Mouse (Mus musculus): Measurements from ENCODE around the gene Ankrd11. TPM values are rescaled to one million over a fixed set of nuclear protein-coding genes. Genes with fewer than 3 reads are reported as not detected.

The Ankrd11 gene
- polyA plus RNA-seq, 1 experiment, result 56.4 TPM

GRCm38 (mm10) chr8:123018484-123019164 is 23.5 kb downstream of the Ankrd11 start:
- Histone ChIP-seq H3K79me2 (ENCODE audit: control insufficient read depth, insufficient read depth) (peaks cover 78% of the 10 kb centered on the region), H3K27me3 (ENCODE audit: control insufficient read depth, insufficient read depth, insufficient read length) (no peaks in the 10 kb centered on the region), H3K4me3 (no peak overlapping the region), H3K4me2 (ENCODE audit: low read depth) (no peak overlapping the region), H3ac (ENCODE audit: control insufficient read depth, insufficient read length) (no peak overlapping the region), H3K36me3 (ENCODE audit: control insufficient read depth, insufficient read depth) (no peaks in the 10 kb centered on the region)
- TF ChIP-seq POLR2A (IDR thresholded peaks at IDR 0.05; ENCODE audit: insufficient read length, low read depth) (no peak), MYOG (IDR thresholded peaks at IDR 0.05; ENCODE audit: control insufficient read depth in 1 of 3, insufficient read depth in 1 of 3, insufficient read length in 2 of 3, low read depth in 2 of 3) (no peak), TCF12 (IDR thresholded peaks at IDR 0.05; ENCODE audit: insufficient read depth, poor library complexity, severe bottlenecking) (no peak), E2F4 (IDR thresholded peaks at IDR 0.05; ENCODE audit: insufficient read depth) (no peak), MYOD1 (IDR thresholded peaks at IDR 0.05; ENCODE audit: control insufficient read depth in 1 of 3, insufficient read length in 2 of 3, low read depth in 2 of 3) (no peak), REST (IDR thresholded peaks at IDR 0.05; ENCODE audit: insufficient read depth, insufficient read length) (no peak), TCF3 (IDR thresholded peaks at IDR 0.05; ENCODE audit: insufficient read length, low read depth) (no peak), USF1 (IDR thresholded peaks at IDR 0.05; ENCODE audit: low read depth) (no peak)

GRCm38 (mm10) chr8:123017143-123017542 is 24.9 kb downstream of the Ankrd11 start:
- Histone ChIP-seq H3K4me2 (ENCODE audit: low read depth) (no peak overlapping the region), H3K27me3 (ENCODE audit: control insufficient read depth, insufficient read depth, insufficient read length) (no peaks in the 10 kb centered on the region), H3K79me2 (ENCODE audit: control insufficient read depth, insufficient read depth) (peaks cover 78% of the 10 kb centered on the region), H3ac (ENCODE audit: control insufficient read depth, insufficient read length) (no peak overlapping the region), H3K4me3 (no peak overlapping the region), H3K36me3 (ENCODE audit: control insufficient read depth, insufficient read depth) (no peaks in the 10 kb centered on the region)
- TF ChIP-seq E2F4 (IDR thresholded peaks at IDR 0.05; ENCODE audit: insufficient read depth), result no peak

DNA sequence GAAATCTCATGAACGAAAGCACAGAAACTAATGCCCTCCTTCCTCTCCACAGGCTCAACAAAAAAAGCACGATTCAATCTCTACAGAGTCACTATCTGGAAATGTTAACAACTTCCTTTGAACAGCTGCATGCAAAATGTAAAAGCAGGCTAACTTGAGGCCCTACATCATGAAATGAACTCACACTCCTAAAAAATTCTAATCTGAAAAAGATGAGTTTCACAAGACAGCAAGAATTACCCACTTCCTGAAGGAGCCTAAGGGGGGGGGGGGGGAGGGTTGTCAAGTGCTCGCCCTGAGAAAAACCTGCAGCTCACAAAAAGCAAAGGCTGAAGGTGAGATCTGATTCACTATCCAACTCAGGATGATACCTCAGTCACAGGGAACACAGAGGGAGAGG is 27.0 kb downstream of the Ankrd11 start:
- Histone ChIP-seq H3K36me3 (ENCODE audit: control insufficient read depth, insufficient read depth) (no peaks in the 10 kb centered on the region), H3K79me2 (ENCODE audit: control insufficient read depth, insufficient read depth) (peaks cover 78% of the 10 kb centered on the region), H3K27me3 (ENCODE audit: control insufficient read depth, insufficient read depth, insufficient read length) (no peaks in the 10 kb centered on the region), H3K4me2 (ENCODE audit: low read depth) (no peak overlapping the region), H3K4me3 (no peak overlapping the region), H3ac (ENCODE audit: control insufficient read depth, insufficient read length) (no peak overlapping the region)
- TF ChIP-seq TCF3 (IDR thresholded peaks at IDR 0.05; ENCODE audit: insufficient read length, low read depth), result no peak
- no peak for TF ChIP-seq TCF12 (IDR thresholded peaks at IDR 0.05; ENCODE audit: insufficient read depth, poor library complexity, severe bottlenecking)
- TF ChIP-seq MAX (IDR thresholded peaks at IDR 0.05; ENCODE audit: low read depth), result no peak
- TF ChIP-seq MYOG (IDR thresholded peaks at IDR 0.05; ENCODE audit: control insufficient read depth in 1 of 3, insufficient read depth in 1 of 3, insufficient read length in 2 of 3, low read depth in 2 of 3), result no peak

DNA sequence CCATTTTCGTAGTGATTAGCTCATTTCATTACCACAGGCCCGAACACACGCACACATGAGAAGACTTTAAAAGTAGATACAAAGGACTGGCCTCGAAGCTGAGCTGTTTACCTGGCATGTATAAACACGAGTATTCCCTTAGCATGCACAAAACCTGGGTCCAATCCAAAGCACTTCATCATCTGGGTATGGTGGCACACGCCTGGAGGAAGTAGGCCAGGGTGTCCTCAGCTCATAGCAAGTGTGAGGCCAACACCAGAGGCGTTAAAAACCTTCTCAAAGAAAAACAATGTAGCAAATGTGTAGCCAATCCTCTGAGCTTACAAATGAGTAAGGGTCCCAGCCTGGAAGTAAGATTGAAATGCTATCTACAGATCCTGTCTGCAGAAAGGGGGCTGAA is 27.6 kb downstream of the Ankrd11 start:
- H3K27me3 ChIP-seq (ENCODE audit: control insufficient read depth, insufficient read depth, insufficient read length), result no peaks in the 10 kb centered on the region
- no peak overlapping the region for H3K4me3 ChIP-seq
- peaks cover 78% of the 10 kb centered on the region for H3K79me2 ChIP-seq (ENCODE audit: control insufficient read depth, insufficient read depth)
- H3K4me2 ChIP-seq (ENCODE audit: low read depth), result no peak overlapping the region
- TF ChIP-seq TCF3 (IDR thresholded peaks at IDR 0.05; ENCODE audit: insufficient read length, low read depth) (no peak), E2F4 (IDR thresholded peaks at IDR 0.05; ENCODE audit: insufficient read depth) (no peak), MYOG (IDR thresholded peaks at IDR 0.05; ENCODE audit: control insufficient read depth in 1 of 3, insufficient read depth in 1 of 3, insufficient read length in 2 of 3, low read depth in 2 of 3) (no peak), POLR2A (IDR thresholded peaks at IDR 0.05; ENCODE audit: insufficient read length, low read depth) (no peak)
- no peak overlapping the region for H3ac ChIP-seq (ENCODE audit: control insufficient read depth, insufficient read length)
- H3K36me3 ChIP-seq (ENCODE audit: control insufficient read depth, insufficient read depth), result no peaks in the 10 kb centered on the region

- TF ChIP-seq REST (IDR thresholded peaks at IDR 0.05; ENCODE audit: insufficient read depth, insufficient read length) (no peak), MYOG (IDR thresholded peaks at IDR 0.05; ENCODE audit: control insufficient read depth in 1 of 3, insufficient read depth in 1 of 3, insufficient read length in 2 of 3, low read depth in 2 of 3) (no peak), CEBPB (IDR thresholded peaks at IDR 0.05; ENCODE audit: insufficient read depth, poor library complexity, severe bottlenecking) (no peak), POLR2AphosphoS2 (IDR thresholded peaks at IDR 0.05; ENCODE audit: insufficient read length, low read depth) (no peak), E2F4 (IDR thresholded peaks at IDR 0.05; ENCODE audit: insufficient read depth) (no peak), TCF3 (IDR thresholded peaks at IDR 0.05; ENCODE audit: insufficient read length, low read depth) (no peak), MAX (IDR thresholded peaks at IDR 0.05; ENCODE audit: low read depth) (no peak), POLR2A (IDR thresholded peaks at IDR 0.05; ENCODE audit: insufficient read length, low read depth) (no peak), SRF (IDR thresholded peaks at IDR 0.05; ENCODE audit: control insufficient read depth, insufficient read length, low read depth) (no peak), MYOD1 (IDR thresholded peaks at IDR 0.05; ENCODE audit: control insufficient read depth in 1 of 3, insufficient read length in 2 of 3, low read depth in 2 of 3) (no peak), USF1 (IDR thresholded peaks at IDR 0.05; ENCODE audit: low read depth) (no peak), TCF12 (IDR thresholded peaks at IDR 0.05; ENCODE audit: insufficient read depth, poor library complexity, severe bottlenecking) (no peak)
These were observed 30.8 kb downstream of the Ankrd11 start for GRCm38 (mm10) chr8:123011321-123011720.

More at GRCm38 (mm10) chr8:123011321-123011720, 30.8 kb downstream of the Ankrd11 start:
- peaks cover 4% of the 10 kb centered on the region for H3K36me3 ChIP-seq (ENCODE audit: control insufficient read depth, insufficient read depth)
- no peak overlapping the region for H3K4me3 ChIP-seq
- H3K4me2 ChIP-seq (ENCODE audit: low read depth), result no peak overlapping the region
- H3ac ChIP-seq (ENCODE audit: control insufficient read depth, insufficient read length), result no peak overlapping the region
- H3K27me3 ChIP-seq (ENCODE audit: control insufficient read depth, insufficient read depth, insufficient read length), result no peaks in the 10 kb centered on the region
- H3K79me2 ChIP-seq (ENCODE audit: control insufficient read depth, insufficient read depth), result peaks cover 95% of the 10 kb centered on the region

Measured in myocyte (in vitro differentiated cells).